Mouse (Mus musculus) lung, adult 2 months (tissue): ENCODE results near the gene Agap1.

ENCODE experiments used
- CTCF ChIP-seq: fragments of 200-500 bp; IDR thresholded peaks from 2 replicates; pipeline ENCODE4 v1.5.1; 2011; ENCODE audit warnings: mild to moderate bottlenecking, low read length, control low read depth; ENCODE audit not compliant: insufficient read depth
- POLR2A ChIP-seq: fragments of 200-500 bp; IDR thresholded peaks from 2 replicates; pipeline ENCODE4 v1.6.1; 2011; ENCODE audit warnings: low read depth, mild to moderate bottlenecking, control low read depth, low read length, borderline replicate concordance; ENCODE audit errors: extremely low read depth

DNA sequence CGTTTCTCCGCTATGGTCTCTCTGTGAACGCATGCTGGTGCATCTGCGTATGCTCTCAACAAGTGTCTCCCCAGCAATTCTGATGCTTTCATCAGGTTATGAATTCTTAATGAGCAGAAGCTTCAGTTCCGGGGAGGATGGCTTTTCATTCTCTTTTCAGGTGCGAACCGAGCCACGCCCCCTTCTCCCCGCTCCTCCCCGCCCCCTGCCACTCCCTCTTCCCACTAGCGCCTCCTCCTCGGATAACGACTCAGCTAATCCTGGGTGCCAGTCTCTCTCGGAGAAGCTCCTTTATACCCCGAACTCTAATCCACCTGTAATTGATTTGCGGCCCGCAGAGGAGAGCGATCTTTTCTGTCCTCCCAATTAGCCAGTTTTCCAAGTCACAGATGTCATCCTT, 463.5 kb downstream of the Agap1 start:
- TF ChIP-seq CTCF = no peak
- TF ChIP-seq POLR2A = no peak
